Mouse (Mus musculus): ENCODE results near the gene Nelfb.

Nelfb gene

DNA sequence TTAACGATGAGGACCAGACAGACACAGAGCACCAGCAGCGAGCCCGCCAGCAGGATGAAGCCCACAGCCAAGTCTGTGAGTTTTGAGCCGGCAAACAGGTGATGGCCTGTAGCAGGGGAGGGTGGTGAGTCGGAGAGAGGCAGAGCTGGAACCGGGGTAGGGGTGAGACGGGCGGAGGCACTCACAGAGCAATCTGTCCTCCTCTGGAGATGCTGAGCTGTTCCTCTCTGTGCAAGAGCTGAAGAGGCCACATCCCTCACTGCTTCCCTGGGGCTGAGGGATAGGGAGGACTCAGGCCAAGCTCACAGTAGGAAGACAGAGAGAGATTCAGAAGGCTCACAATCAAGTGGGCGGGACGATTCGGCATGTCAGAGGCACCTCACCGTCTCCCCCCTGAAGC, 19.7 kb upstream of the Nelfb start:
- intact Hi-C loops (cut with DNase I), result no loop called here

GRCm38 (mm10) chr2:25230581-25230980, 19.3 kb upstream of the Nelfb start:
- intact Hi-C loops (cut with DNase I), result no loop called here

- intact Hi-C loops (cut with DNase I), result no loop called here
These were observed 18.3 kb upstream of the Nelfb start for GRCm38 (mm10) chr2:25229582-25229981.

- intact Hi-C loops (cut with DNase I), result loop anchor here (1.0 kb wide), 1 partner anchor 36 kb away; no protein-coding TSS in a partner anchor
These were observed 17.8 kb upstream of the Nelfb start for GRCm38 (mm10) chr2:25228995-25229530.

DNA sequence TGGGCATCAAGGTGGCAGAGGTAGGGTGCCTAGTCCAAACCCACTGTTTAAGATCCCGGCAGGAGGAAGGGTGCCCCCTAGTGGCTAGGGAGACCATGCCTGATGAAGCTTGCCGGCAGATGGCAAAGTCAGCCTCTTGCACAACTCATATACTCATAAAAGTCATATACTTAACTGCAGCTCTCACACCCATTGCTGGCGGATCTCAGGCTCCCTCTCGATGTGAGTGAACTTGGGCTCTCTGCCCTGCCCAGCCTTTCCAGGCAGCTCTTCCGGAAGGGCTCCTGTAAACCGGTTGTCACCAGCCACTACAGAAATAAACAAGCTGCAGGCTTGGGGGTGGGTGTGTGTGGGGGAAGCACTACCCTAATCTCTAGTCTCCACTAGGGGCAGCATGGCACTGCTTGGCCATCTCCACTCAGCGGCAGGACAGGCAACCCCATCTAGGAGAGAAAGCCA, 17.2 kb upstream of the Nelfb start:
- intact Hi-C loops (cut with DNase I), result loop anchor here (1.0 kb wide), 1 partner anchor 35 kb away; no protein-coding TSS in a partner anchor

DNA sequence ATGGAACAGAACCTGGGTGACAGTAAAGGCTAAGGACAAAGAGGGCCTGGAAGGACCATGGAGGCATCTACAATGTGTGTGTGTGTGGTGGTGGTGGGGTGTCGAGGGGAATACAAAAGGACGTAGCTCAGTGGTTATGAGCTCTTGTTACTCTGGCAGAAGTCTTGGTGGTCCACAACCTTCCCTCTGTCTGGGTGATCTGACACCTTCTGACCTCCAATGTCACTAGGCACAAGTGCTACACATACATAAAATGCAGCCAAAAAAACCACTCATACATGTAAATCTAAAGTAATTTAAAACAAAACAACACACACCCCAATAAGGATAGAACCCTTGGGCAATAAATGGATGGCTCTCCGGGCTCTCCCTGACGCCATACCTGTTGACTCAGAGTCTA, 16.1 kb upstream of the Nelfb start:
- intact Hi-C loops (cut with DNase I), result no loop called here

GRCm38 (mm10) chr2:25226864-25227263, 15.6 kb upstream of the Nelfb start:
- intact Hi-C loops (cut with DNase I), result no loop called here

DNA sequence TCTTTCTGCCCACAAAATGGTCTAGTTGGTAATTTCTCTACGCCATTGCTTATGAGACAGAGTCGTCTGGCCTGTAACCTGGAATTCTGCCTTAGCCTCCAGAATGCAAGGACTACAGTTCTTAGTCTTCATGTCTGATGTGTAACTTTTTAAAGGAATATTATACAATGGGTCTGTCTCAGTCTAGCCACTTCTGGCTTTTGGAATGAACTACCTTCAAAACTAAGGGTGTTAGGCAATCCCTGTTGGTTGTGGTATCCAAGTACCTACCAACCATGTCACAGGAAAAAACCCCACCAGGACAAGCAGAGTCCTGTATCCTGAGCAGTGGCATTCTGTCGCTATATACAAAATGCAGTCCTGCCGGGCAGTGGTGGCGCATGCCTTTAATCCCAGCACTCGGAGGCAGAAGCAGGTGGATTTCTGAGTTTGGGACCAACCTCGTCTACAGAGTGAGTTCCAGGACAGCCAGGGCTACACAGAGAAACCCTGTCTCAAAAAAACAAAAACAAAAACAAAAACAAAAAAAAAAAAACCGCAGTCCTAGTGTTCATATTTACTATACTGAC, 14.6 kb upstream of the Nelfb start:
- intact Hi-C loops (cut with DNase I), result no loop called here

DNA sequence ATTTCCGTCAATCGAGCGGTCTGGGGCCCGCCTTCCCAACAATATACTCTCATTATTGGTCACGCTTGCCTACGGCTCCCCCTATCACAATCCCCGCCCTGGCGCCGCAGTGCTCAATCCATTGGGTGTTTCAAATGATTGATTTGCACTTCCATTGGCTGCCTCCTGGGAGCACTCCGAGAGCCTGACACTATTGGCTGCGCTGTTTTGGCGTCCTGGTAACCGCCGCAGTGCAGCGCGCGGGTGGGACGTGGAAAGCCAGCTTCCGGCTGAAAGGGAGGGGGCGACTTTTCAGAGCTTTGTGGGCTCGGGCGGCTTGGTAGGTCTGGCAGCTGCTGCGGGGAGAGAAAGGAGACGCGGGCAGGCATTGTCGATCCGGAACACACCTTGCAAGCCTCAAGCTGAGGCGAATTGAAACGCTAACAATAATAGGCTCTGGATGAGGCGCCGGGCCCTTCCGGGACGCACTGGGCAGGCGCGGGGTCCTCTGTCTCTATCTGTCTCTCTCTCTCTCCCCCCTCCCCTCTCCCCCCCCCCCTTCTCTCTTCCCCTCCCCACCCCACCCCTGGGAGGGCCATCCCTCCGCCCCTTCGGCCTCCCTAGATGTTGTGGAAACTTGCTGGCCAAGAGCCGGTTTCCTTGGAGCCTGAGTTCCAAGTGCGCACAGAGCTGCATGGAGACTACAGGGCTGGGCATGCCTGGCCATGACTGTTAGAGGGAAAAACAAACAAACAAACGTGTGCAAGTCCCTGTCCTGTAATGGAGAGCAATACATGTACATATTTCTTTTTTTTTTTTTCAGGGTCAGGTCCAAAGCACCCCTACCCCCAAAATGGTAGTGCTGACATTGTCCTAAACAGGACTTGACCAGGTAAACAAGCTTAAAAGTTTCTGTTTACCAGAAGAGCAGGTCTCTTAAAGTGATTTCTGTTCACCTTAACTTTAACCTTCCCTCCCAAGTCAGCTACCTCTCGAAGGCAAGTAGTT, 13.8 kb upstream of the Nelfb start:
- intact Hi-C loops (cut with DNase I), result no loop called here

DNA sequence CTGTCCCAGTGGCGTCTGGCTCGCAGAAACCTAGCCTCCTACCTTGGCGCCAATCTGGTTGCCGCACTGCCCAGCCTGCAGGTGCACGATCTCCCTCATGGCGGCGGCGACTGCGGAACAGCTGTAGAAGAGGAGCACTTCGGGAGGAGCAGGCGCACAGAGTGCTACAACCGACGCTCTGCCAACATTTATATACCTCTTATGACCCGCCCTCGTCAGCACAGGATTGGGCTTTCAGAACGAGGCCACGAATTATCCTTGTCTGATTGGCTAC, 13.1 kb upstream of the Nelfb start, which contains the start of gene Tubb4b:
TSS of gene Tubb4b (minus strand) at position 211 of the 274 bp plus-strand sequence.
- intact Hi-C loops (cut with DNase I), result no loop called here

DNA sequence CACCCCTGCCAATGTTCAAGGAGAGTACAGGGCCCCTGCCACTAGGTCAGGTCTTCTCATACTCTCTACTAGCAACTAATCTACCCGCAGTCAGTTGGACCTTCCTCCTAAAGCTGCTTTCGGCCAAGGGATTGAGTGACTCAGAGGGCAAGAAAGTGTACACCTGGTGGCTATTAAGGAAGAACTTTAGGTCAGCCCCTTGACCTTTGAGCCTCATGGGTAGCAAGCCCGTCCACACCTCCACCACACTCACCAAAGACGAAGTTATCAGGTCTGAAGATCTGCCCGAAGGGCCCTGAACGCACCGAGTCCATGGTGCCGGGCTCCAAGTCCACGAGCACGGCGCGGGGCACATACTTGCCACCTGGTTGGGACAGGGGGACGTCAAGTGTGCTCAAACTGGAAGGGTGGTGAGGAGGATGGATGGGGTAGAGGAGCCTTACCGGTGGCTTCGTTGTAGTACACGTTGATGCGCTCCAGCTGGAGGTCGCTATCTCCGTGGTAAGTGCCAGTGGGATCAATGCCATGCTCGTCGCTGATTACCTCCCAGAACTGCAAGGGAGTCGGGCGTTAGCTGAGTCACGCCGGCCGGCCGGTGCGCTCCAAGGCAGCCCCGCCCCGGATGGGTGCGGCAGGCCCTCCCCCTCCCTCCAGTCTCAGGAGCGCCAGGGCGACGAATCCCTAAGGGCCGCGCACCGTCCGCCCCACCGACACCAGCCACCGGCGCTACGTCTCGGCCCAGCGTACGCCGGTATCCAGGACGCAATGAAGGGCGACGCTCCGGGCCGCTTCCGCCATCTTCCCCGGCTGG, 12.6 kb upstream of the Nelfb start:
- intact Hi-C loops (cut with DNase I), result no loop called here

DNA sequence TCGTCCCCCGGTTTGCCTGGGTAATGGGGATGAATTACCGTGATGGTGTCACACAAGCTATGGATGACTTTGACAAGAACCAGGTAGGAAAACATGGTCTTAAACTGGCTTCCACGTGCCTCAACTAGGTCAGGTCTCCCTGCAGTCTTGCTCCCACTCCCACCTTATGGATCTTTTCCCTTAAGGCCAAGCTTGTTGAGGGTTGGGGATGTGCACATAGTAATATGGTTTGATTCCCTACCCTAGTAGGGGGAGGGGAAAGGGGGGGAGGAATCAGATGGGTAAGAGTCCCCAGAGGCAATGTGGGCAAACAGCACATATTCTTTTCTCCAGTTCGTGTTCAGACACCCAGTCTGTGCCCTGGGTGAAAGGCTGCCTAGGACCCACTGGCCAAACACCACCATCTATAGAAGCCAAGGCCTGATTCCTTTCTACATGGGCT, 10.1 kb upstream of the Nelfb start:
- intact Hi-C loops (cut with DNase I), result no loop called here

DNA sequence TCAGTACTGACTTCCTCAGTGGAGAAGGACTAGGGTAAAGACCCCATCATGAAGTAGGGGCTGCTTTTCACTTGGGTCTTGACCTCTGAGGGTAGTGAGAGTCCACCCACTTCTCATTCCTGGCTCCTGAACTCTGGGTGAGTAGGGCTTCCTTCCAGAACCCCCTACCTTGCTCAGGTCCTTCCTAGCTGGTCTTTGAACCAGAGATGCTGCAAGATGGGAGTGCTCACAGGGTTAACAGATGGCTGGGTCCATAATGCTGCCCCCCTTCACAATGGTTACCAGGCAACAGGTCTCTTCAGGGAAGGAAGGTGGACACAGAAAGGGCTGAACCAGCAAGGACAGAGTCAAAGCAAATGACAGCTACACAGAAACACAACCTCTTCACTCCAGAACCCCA, 7.2 kb upstream of the Nelfb start, which contains the start of gene Fam166a:
TSS of gene Fam166a (plus strand) at position 301 of the 400 bp plus-strand sequence.
- intact Hi-C loops (cut with DNase I), result no loop called here

DNA sequence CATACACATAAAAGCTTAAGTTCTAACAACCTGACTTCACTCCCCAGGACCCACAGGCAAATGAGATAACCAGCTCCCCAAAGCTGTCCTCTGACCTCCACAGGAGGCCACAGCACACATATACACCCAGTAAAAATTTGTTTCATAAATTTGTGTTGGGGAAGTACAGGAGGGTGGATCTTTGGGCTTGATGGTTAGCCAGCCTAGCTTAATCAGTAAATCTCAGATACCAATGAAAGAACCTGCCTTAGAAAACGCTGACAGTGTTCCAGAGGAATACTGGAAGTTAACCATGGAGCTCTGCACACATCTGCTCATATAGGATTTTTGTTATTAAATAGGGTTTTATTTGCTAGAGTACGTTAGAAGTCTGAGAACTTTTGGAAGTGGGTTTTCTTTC, 6.4 kb upstream of the Nelfb start:
- intact Hi-C loops (cut with DNase I), result no loop called here

GRCm38 (mm10) chr2:25214444-25214843, 3.2 kb upstream of the Nelfb start, which contains the start of gene Stpg3:
TSS of gene Stpg3 (minus strand) at chr2:25214637.
- intact Hi-C loops (cut with DNase I), result no loop called here

- intact Hi-C loops (cut with DNase I), result no loop called here
These were observed 2.1 kb upstream of the Nelfb start for GRCm38 (mm10) chr2:25213266-25213865.

DNA sequence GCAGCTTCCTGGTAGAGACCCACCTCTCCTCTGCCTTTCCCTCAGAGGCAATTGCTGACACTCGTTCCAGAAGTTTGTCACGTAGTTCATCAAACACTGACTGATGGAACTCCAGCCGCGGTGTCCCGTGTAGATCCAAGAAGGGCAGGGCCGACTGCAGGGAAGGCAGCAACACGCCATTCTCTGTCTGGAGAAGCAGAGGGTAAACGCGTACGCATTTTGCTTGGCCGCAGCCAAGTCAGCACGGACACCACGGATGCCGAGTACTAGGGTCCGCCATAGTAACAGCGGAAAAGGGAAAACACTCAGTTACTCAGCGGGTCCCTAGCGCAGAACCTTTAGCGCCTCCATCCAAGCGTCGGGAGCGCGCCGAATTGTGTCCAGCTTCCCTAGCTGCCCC, 603 bp downstream of the Nelfb start:
- intact Hi-C loops (cut with DNase I), result no loop called here

- intact Hi-C loops (cut with DNase I), result no loop called here
These were observed 3.7 kb downstream of the Nelfb start for GRCm38 (mm10) chr2:25207593-25207992.

GRCm38 (mm10) chr2:25203631-25204214, 7.6 kb downstream of the Nelfb start:
- intact Hi-C loops (cut with DNase I), result no loop called here

DNA sequence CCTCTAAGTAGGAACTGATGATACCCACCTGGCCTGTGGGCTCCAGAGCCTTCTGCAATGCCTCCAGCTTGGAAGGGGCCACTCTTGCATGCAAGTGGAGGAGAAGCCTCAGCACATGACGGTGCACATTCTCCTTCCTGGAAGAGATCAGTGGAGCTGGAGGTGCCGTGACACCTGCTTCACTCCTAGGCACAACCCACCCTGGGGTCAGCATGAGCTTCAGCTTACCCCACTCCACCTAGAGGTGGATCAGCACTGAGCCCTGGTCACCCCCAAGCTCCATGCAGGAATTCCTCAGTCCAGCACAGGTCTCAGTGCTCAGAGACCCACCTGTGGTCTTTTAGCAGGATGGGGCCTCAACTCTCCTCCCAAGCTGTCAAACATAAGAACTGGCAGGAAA, 10.7 kb downstream of the Nelfb start:
- intact Hi-C loops (cut with DNase I), result no loop called here
